Mouse (Mus musculus): ENCODE results near the gene Gm10217.

Gm10217 gene

GRCm38 (mm10) chr8:9863951-9864350, at the start of gene Gm10217:
TSS of gene Gm10217 (plus strand) at chr8:9864251.
- DNase-seq (ENCODE audit: low spot score) = no peak

- DNase-seq (ENCODE audit: low spot score) = no peak
Measured at GRCm38 (mm10) chr8:9824770-9825169, 39.3 kb upstream of the Gm10217 start.

DNA sequence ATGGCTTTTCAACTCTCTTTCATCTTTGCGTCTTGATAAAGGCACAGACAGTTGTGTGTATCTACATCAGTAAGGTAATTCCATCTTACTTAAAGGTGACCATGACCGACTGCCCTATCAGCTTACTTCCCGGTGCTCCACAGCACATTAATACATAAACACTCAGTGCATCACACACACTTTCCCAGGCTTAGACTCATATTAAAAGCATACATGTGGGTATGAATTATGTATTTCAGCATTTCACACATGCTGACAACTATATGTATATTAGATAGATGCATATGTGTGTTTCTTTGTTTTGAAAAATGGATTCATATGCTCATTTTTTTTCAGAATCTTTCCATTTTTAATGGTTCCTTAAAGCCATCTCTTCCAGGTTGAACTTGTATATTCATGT, 23.8 kb upstream of the Gm10217 start:
- DNase-seq (ENCODE audit: low spot score) = no peak

DNA sequence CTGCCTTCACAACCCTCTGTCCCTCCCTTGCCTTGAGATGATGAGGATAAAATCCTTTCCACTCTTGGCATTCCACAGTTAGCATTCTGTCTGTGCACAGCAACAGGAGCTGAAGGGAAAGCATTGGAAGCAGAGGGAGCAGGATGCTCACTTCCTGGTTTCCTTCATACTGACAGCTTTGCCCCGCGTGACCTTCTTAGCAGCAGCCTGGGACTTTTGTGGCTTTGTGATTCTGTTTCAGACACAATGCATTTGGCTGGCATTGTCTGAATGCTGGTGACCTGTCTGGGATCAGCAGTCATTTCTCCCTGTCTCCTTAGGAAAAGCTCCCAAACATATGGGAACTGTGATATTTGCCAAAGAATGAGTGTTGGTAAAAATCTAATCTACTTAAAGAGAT, 4.8 kb upstream of the Gm10217 start:
- no peak for DNase-seq (ENCODE audit: low spot score)

- no peak for DNase-seq (ENCODE audit: low spot score)
Measured at GRCm38 (mm10) chr8:9860539-9861203, 3.4 kb upstream of the Gm10217 start.

- DNase-seq (ENCODE audit: low spot score) = no peak
Measured at GRCm38 (mm10) chr8:9865150-9865549, 1.1 kb downstream of the Gm10217 start.

DNA sequence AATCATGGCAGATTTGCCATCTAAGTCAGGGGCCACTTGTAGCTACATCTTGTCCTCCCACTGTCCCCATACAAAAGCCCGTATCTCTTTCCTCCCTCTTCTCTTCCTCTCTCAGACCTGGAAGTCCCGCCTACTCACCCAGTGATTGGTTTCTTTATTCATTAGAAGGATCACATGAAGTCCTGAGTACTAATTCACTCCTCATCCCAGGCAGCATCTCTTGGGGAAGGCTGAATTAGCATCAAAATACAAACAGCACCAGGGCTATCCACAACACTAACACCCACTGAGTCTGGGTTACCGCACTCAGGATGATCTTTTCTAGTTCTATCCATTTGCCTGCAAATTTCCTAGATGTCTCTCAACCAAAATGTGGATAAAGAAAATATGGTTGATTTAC, 4.0 kb downstream of the Gm10217 start:
- DNase-seq (ENCODE audit: low spot score) = no peak

GRCm38 (mm10) chr8:9876241-9876640, 12.2 kb downstream of the Gm10217 start:
- DNase-seq (ENCODE audit: low spot score) = no peak

DNA sequence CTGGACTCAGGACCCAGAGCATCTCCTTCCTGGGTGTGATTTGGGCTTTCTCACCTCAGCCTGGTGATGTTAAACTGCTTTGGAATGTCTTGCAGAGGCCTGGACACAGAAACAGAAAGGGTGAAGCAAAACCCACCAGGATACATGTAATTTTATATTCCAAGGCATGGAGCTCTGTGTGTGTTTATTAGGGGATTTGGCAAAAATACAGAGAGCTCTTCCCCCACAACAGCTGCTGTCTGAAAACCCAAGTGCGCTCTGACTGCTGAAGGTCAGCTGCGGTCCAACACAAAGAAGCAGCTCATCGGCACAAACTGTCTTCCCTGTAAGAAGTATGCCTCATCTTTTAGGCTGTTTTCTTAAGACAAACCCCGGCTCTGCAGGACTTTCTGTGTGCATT, 15.9 kb downstream of the Gm10217 start:
- DNase-seq (ENCODE audit: low spot score) = no peak

DNA sequence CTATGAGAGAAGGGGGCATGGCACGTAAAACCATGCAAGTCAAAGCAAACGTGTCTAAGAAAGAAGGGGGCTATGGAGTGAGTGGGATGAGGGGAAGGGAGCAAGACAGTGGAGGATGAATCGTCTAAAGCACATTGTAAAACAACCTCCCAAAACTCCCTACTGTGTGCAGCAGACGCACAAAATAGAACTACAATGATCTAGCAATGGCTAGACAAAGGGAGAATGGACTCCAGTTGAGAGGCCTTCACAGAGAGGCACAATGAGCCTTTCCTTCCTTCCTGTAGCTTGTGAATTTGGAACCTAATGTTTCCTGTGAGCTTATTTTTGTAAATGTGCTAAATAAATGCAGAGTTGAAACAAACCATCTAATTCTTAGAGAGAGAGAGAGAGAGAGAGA, 22.7 kb downstream of the Gm10217 start:
- no peak for DNase-seq (ENCODE audit: low spot score)

GRCm38 (mm10) chr8:9899199-9899598, 35.1 kb downstream of the Gm10217 start:
- DNase-seq (ENCODE audit: low spot score) = no peak

DNA sequence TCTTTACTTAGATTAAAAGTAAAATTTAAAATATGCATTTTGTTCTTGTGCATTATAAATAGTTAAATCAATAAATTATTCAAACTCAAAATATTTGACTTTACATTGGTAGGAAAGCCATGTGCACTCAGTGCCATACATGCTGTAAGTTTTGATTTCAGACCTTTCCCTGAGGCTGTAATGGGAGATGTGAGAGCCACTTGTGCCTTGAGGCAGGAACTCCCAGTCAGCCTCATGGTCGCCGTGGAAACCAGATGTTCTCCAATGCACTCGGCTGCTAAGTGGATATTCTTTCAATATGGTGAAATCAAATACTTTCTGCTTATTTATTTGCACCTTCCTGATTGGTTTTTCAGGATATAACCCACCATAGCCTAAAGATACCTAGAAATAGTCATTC, 35.6 kb downstream of the Gm10217 start:
- DNase-seq (ENCODE audit: low spot score) = no peak
